In the genomic region with DNA sequence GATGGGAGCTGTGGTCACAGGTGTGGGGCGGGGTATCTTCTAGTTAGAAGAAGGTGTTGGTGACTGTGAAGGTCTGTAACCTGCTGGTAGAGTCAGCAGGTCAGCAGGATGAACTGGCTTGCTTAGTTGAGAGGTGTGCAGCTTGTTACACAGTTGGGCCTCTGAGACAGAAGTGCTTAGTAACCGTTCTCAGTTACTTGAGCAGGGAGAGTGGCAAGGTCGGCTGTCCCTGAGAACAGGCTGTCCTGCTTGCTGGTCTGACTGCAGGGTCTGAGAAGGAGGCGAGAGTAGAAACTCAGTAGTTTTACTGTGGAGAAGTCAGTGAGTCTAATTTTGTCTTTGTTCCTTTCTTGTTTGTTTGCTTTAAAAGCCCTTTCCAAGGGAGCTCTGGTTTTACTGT, we compare ENCODE assay signal across 21 mouse cellular contexts. TPM values are rescaled to one million over a fixed set of nuclear protein-coding genes. Genes with fewer than 3 reads are reported as not detected.
DNase-seq lines count a peak whose midpoint lies in the region; ATAC-seq and TF ChIP-seq lines count a peak whose summit lies in the region.
"Had no signal": no experiment of that assay in that cellular context is flagged by ENCODE, and none has a peak within 500 bp of the region (broad histone marks: within the 10 kb centered on the region; RNA-seq: fewer than 3 reads in every experiment).

No protein-coding gene starts in this region.

- H3K27ac ChIP-seq in heart, embryonic 12.5 days (ENCODE audit: poor library complexity, severe bottlenecking) = no peak overlapping the region
- 0 out of 2 replicates have a peak overlapping the region, but pooled peaks have one; percentile 26 for H3K27ac ChIP-seq in lung, postnatal 0 days (ENCODE audit: low read length)
- H3K27ac ChIP-seq: embryonic facial prominence, embryonic 13.5 days; forebrain, embryonic 13.5 days; heart, adult 2 months; hindbrain, embryonic 12.5 days had no signal

- H3K4me1 ChIP-seq in heart, embryonic 12.5 days (replicated peaks) = peaks cover 18% of the 10 kb centered on the region
- no peaks in the 10 kb centered on the region for H3K4me1 ChIP-seq in lung, postnatal 0 days (ENCODE audit: insufficient read depth, low read depth, low read length)
- H3K4me1 ChIP-seq: forebrain, embryonic 13.5 days had no signal

- no peak overlapping the region for H3K4me2 ChIP-seq in heart, embryonic 12.5 days
- no peak overlapping the region for H3K4me2 ChIP-seq in lung, postnatal 0 days (replicated peaks; ENCODE audit: low read depth, low read length)
- H3K4me2 ChIP-seq: embryonic facial prominence, embryonic 13.5 days; forebrain, embryonic 13.5 days; heart, embryonic 11.5 days; hindbrain, embryonic 12.5 days had no signal

- H3K27me3 ChIP-seq in heart, embryonic 12.5 days (replicated peaks) = no peaks in the 10 kb centered on the region
- H3K27me3 ChIP-seq in lung, postnatal 0 days (replicated peaks; ENCODE audit: insufficient read depth, low read length) = no peaks in the 10 kb centered on the region
- H3K27me3 ChIP-seq: embryonic facial prominence, embryonic 13.5 days; forebrain, embryonic 13.5 days; hindbrain, embryonic 12.5 days had no signal

- no peak overlapping the region for H3K9ac ChIP-seq in heart, embryonic 12.5 days
- H3K9ac ChIP-seq in lung, postnatal 0 days (replicated peaks; ENCODE audit: low read depth) = no peak overlapping the region
- H3K9ac ChIP-seq: embryonic facial prominence, embryonic 13.5 days; forebrain, embryonic 13.5 days; hindbrain, embryonic 12.5 days had no signal

- TF ChIP-seq CTCF in lung, postnatal 0 days (IDR thresholded peaks at IDR 0.05) = no peak

- peak; percentile 60 for DNase-seq in gastrocnemius, adult 18-20 months (ENCODE audit: low spot score)
- DNase-seq in gastrocnemius, postnatal 36 days = no peak
- DNase-seq in heart, adult 11 months = peak; percentile 74
- DNase-seq in lung, postnatal 0 days (ENCODE audit: low spot score) = no peak
- no peak for DNase-seq in lung, postnatal 10 days
- DNase-seq: adrenal gland, postnatal 10 days; cerebellum, adult 11-12 months; cerebellum, adult 9-10 months; cerebellum, postnatal 36 days; heart, adult 2 months; heart, postnatal 4 days; kidney, adult 8-10 months had no signal

- peaks cover 28% of the 10 kb centered on the region for H3K36me3 ChIP-seq in heart, embryonic 12.5 days
- H3K36me3 ChIP-seq in lung, postnatal 0 days (ENCODE audit: insufficient read depth, low read length) = no peaks in the 10 kb centered on the region

- no peak for ATAC-seq in heart, embryonic 12.5 days (ENCODE audit: insufficient number of reproducible peaks, low FRiP score)
- no peak for ATAC-seq in lung, postnatal 0 days
- no peak for ATAC-seq in megakaryocyte-erythroid progenitor cell, adult 5-6 weeks (replicated peaks; ENCODE audit: low FRiP score, low TSS enrichment, poor library complexity, severe bottlenecking)
- ATAC-seq: forebrain, embryonic 13.5 days; hindbrain, embryonic 16.5 days; inflammation-experienced regulatory T-cells, adult 6 months; intestine, postnatal 0 days had no signal

- WGBS in heart, embryonic 12.5 days = 64% methylated on average over 4 of the region's 4 CpGs
- 62% methylated on average over 4 of the region's 4 CpGs for WGBS in lung, postnatal 0 days

- H3K4me3 ChIP-seq in heart, embryonic 12.5 days = no peak overlapping the region
- H3K4me3 ChIP-seq in lung, postnatal 0 days (ENCODE audit: low read depth, low read length) = no peak overlapping the region
- H3K4me3 ChIP-seq: embryonic facial prominence, embryonic 13.5 days; forebrain, embryonic 13.5 days; heart, adult 2 months; hindbrain, embryonic 12.5 days had no signal

- intact Hi-C loops in gastrocnemius, postnatal 36 days (cut with DNase I) = no loop called here

- H3K9me3 ChIP-seq in heart, embryonic 12.5 days (replicated peaks) = no peaks in the 10 kb centered on the region
- H3K9me3 ChIP-seq in lung, postnatal 0 days (ENCODE audit: low read length) = no peaks in the 10 kb centered on the region
- H3K9me3 ChIP-seq: embryonic facial prominence, embryonic 13.5 days; forebrain, embryonic 13.5 days; hindbrain, embryonic 12.5 days had no signal

- no peak for TF ChIP-seq EP300 in lung, postnatal 0 days (IDR thresholded peaks at IDR 0.05)

RNA-seq across cellular contexts. Expression of a gene that starts 23.6 kb away (rescaled TPM):
- total RNA-seq in gastrocnemius, adult 18-20 months (2021) = 10 to 100 TPM; 20.7 to 22.6 TPM
- total RNA-seq in gastrocnemius, postnatal 36 days (2021) = 10 to 100 TPM; 23.8 to 28.5 TPM
- polyA plus RNA-seq in heart, embryonic 12.5 days (2016; fragmentation: Nextera tagmentation; extraction: Ambion mirVana) = 33.5 and 37.5 TPM in 2 replicates
- 21.2 and 26.5 TPM in 2 replicates for polyA plus RNA-seq in lung, postnatal 0 days (2015; fragmentation: Nextera tagmentation; extraction: Ambion mirVana)
- 43.6 and 60.8 TPM in 2 replicates for total RNA-seq in megakaryocyte-erythroid progenitor cell, adult 5-6 weeks (2014; fragmentation: Nextera tagmentation)
- total RNA-seq in megakaryocyte-erythroid progenitor cell, adult 5-6 weeks (2017) = 23.8 and 37.2 TPM in 2 replicates

RNA-seq across cellular contexts. Expression of a gene that starts 33.4 kb away (rescaled TPM):
- 1 to 10 TPM; 4.6 to 5.1 TPM for total RNA-seq in gastrocnemius, adult 18-20 months (2021)
- 1 to 10 TPM; 4.7 to 5.5 TPM for total RNA-seq in gastrocnemius, postnatal 36 days (2021)
- 31.2 and 33.4 TPM in 2 replicates for polyA plus RNA-seq in heart, embryonic 12.5 days (2016; fragmentation: Nextera tagmentation; extraction: Ambion mirVana)
- polyA plus RNA-seq in lung, postnatal 0 days (2015; fragmentation: Nextera tagmentation; extraction: Ambion mirVana) = 33.3 and 33.5 TPM in 2 replicates
- 1.3 and 4.3 TPM in 2 replicates for total RNA-seq in megakaryocyte-erythroid progenitor cell, adult 5-6 weeks (2014; fragmentation: Nextera tagmentation)
- total RNA-seq in megakaryocyte-erythroid progenitor cell, adult 5-6 weeks (2017) = 3.4 and 4.4 TPM in 2 replicates

Comparison
In these comparisons a context has a peak if more than half of its experiments do, and no peak if none do; other contexts are left out.
1. DNase-seq: peak in gastrocnemius, adult 18-20 months (single experiment) and heart, adult 11 months (single experiment); none in gastrocnemius, postnatal 36 days (0 of 2), lung, postnatal 0 days (single experiment) and lung, postnatal 10 days (single experiment).